Mouse (Mus musculus): ENCODE measurements at regions not wholly inside any gene's neighbourhood (a gene's known extent, or its start where the extent isn't known, plus 50 kb on each side); places are given as distances from the start of the nearest gene placed in this dataset.

- Histone ChIP-seq H3K4me1 (ENCODE audit: control insufficient read depth in 1 of 2, insufficient read depth in 2 of 2, low read length in 2 of 2) (no peaks in the 10 kb centered on the region), H3K9me3 (replicated peaks; ENCODE audit: insufficient read depth, low read length) (no peaks in the 10 kb centered on the region), H3K27me3 (ENCODE audit: control insufficient read depth in 1 of 2, insufficient read depth in 2 of 2, low read length in 2 of 2) (no peaks in the 10 kb centered on the region), H3K36me3 (ENCODE audit: control insufficient read depth in 1 of 2, insufficient read depth in 2 of 2, low read length in 2 of 2) (no peaks in the 10 kb centered on the region), H3K79me2 (ENCODE audit: control insufficient read depth, insufficient read depth, low read length, poor library complexity) (no peaks in the 10 kb centered on the region), H3K9ac (ENCODE audit: control insufficient read depth, low read depth, low read length, poor library complexity, severe bottlenecking) (no peak overlapping the region), H3K4me3 (ENCODE audit: control insufficient read depth in 1 of 2, insufficient read depth in 1 of 2, low read depth in 2 of 2, low read length in 2 of 2) (no peak overlapping the region), H3K27ac (ENCODE audit: control insufficient read depth, low read depth, low read length) (no peak overlapping the region)
- TF ChIP-seq POLR2A (IDR thresholded peaks at IDR 0.05; ENCODE audit: control insufficient read depth in 1 of 2, insufficient read depth in 1 of 2, low read depth in 1 of 2, low read length in 2 of 2, poor library complexity in 1 of 2) (no peak), ZMIZ1 (IDR thresholded peaks at IDR 0.05; ENCODE audit: low read depth, low read length) (no peak), KAT2A (conservative IDR thresholded peaks at IDR 0.05; ENCODE audit: low read depth, low read length) (no peak), NELFE (IDR thresholded peaks at IDR 0.05; ENCODE audit: low read depth, low read length) (no peak), NRF1 (IDR thresholded peaks at IDR 0.05; ENCODE audit: insufficient read depth, low read depth, low read length, poor library complexity, severe bottlenecking) (no peak), CTCF (IDR thresholded peaks at IDR 0.05 in 2 of 3, conservative IDR thresholded peaks at IDR 0.05 in 1 of 3; ENCODE audit: control insufficient read depth in 1 of 3, insufficient read depth in 1 of 3, low read depth in 2 of 3, low read length in 3 of 3, poor library complexity in 1 of 3, severe bottlenecking in 1 of 3) (no peak), RAD21 (IDR thresholded peaks at IDR 0.05; ENCODE audit: low read depth, low read length) (no peak), SIN3A (IDR thresholded peaks at IDR 0.05; ENCODE audit: low read length) (no peak), POLR2AphosphoS2 (IDR thresholded peaks at IDR 0.05; ENCODE audit: low read length) (no peak), MYB (IDR thresholded peaks at IDR 0.05; ENCODE audit: low read depth, low read length) (no peak), HCFC1 (IDR thresholded peaks at IDR 0.05; ENCODE audit: low read depth, low read length) (no peak), TAL1 (IDR thresholded peaks at IDR 0.05; ENCODE audit: low read length) (no peak), MYC (IDR thresholded peaks at IDR 0.05; ENCODE audit: low read depth, low read length) (no peak), USF2 (IDR thresholded peaks at IDR 0.05; ENCODE audit: borderline replicate concordance in 1 of 2, insufficient read depth in 1 of 2, low read depth in 1 of 2, low read length in 2 of 2) (no peak), ZNF384 (IDR thresholded peaks at IDR 0.05; ENCODE audit: low read depth, low read length) (no peak), TCF12 (IDR thresholded peaks at IDR 0.05; ENCODE audit: low read depth, low read length) (no peak), GATA1 (IDR thresholded peaks at IDR 0.05; ENCODE audit: low read depth, low read length) (no peak)
- DNase-seq (ENCODE audit: low read depth, low spot score) = no peak
Observed at GRCm38 (mm10) chr15:63190086-63190485, 654.9 kb downstream of the Gsdmc2 start.

DNA sequence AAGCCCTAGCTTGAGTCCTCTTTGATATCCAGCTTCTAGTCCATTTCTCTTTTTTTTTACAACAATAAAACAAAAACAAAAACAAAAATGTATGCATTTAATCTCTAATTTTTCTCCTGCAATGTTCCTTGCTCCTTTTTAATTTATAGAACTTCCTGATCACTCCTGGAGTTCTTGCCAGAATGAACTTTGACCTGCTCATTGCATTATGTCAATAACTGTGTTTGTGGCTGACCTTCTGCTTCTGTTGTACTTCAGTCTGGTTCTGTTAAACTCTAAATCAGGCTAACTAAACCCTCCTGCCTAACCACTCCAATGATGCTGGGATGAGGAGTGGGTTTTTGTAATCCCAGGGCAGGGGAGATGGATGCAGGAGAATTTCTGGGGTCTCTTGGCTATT is 674.0 kb downstream of the Gsdmc2 start:
- TF ChIP-seq MAFK (IDR thresholded peaks at IDR 0.05; ENCODE audit: borderline replicate concordance, low read depth, low read length) (no peak), RAD21 (IDR thresholded peaks at IDR 0.05; ENCODE audit: low read depth, low read length) (no peak), GABPA (IDR thresholded peaks at IDR 0.05; ENCODE audit: low read depth, low read length) (no peak), POLR2A (IDR thresholded peaks at IDR 0.05; ENCODE audit: control insufficient read depth in 1 of 2, insufficient read depth in 1 of 2, low read depth in 1 of 2, low read length in 2 of 2, poor library complexity in 1 of 2) (no peak), USF1 (IDR thresholded peaks at IDR 0.05; ENCODE audit: low read depth, low read length) (no peak), MEF2A (IDR thresholded peaks at IDR 0.05; ENCODE audit: extremely low read depth, insufficient replicate concordance, low read depth, low read length, poor library complexity, severe bottlenecking) (no peak), ETS1 (IDR thresholded peaks at IDR 0.05; ENCODE audit: low read depth, low read length) (no peak), NRF1 (IDR thresholded peaks at IDR 0.05; ENCODE audit: insufficient read depth, low read depth, low read length, poor library complexity, severe bottlenecking) (no peak), EP300 (IDR thresholded peaks at IDR 0.05; ENCODE audit: low read depth in 1 of 2, low read length in 2 of 2) (no peak)
- no peaks in the 10 kb centered on the region for H3K4me1 ChIP-seq (ENCODE audit: control insufficient read depth in 1 of 2, insufficient read depth in 2 of 2, low read length in 2 of 2)
- no peaks in the 10 kb centered on the region for H3K9me3 ChIP-seq (replicated peaks; ENCODE audit: insufficient read depth, low read length)
- no peaks in the 10 kb centered on the region for H3K79me2 ChIP-seq (ENCODE audit: control insufficient read depth, insufficient read depth, low read length, poor library complexity)
- no peaks in the 10 kb centered on the region for H3K27me3 ChIP-seq (ENCODE audit: control insufficient read depth in 1 of 2, insufficient read depth in 2 of 2, low read length in 2 of 2)
- DNase-seq (ENCODE audit: low read depth, low spot score) = no peak
- H3K36me3 ChIP-seq (ENCODE audit: control insufficient read depth in 1 of 2, insufficient read depth in 2 of 2, low read length in 2 of 2) = no peaks in the 10 kb centered on the region
- H3K4me3 ChIP-seq (ENCODE audit: control insufficient read depth in 1 of 2, insufficient read depth in 1 of 2, low read depth in 2 of 2, low read length in 2 of 2) = no peak overlapping the region
- H3K27ac ChIP-seq (ENCODE audit: control insufficient read depth, low read depth, low read length) = no peak overlapping the region
- H3K9ac ChIP-seq (ENCODE audit: control insufficient read depth, low read depth, low read length, poor library complexity, severe bottlenecking) = no peak overlapping the region
